Mouse (Mus musculus): ENCODE data around the gene Tmem232.
"Not testable (repeated sequence)": the region's sequence is repeated elsewhere in the genome, so short reads cannot be mapped to it uniquely, and the experiment has no call there.

Gene Tmem232

GRCm38 (mm10) chr17:65532381-65532780 lies 8.2 kb downstream of the Tmem232 start:
- DNase-seq (ENCODE audit: low read depth, low spot score) = not testable (repeated sequence)

- no peak for DNase-seq (ENCODE audit: low read depth, low spot score)
Measured at GRCm38 (mm10) chr17:65527529-65527928, 13.1 kb downstream of the Tmem232 start.

GRCm38 (mm10) chr17:65513517-65513916 lies 27.1 kb downstream of the Tmem232 start:
- DNase-seq (ENCODE audit: low read depth, low spot score) = no peak

- DNase-seq (ENCODE audit: low read depth, low spot score) = no peak
Measured at GRCm38 (mm10) chr17:65484654-65485053, 55.9 kb downstream of the Tmem232 start.

- DNase-seq (ENCODE audit: low read depth, low spot score) = no peak
Measured at GRCm38 (mm10) chr17:65476747-65477146, 63.8 kb downstream of the Tmem232 start.

- DNase-seq (ENCODE audit: low read depth, low spot score) = no peak
Measured at GRCm38 (mm10) chr17:65450818-65451217, 89.8 kb downstream of the Tmem232 start.

GRCm38 (mm10) chr17:65437906-65438305 lies 102.7 kb downstream of the Tmem232 start:
- DNase-seq (ENCODE audit: low read depth, low spot score) = not testable (repeated sequence)

- DNase-seq (ENCODE audit: low read depth, low spot score) = no peak
Measured at GRCm38 (mm10) chr17:65419124-65419523, 121.5 kb downstream of the Tmem232 start.

GRCm38 (mm10) chr17:65405309-65405708 lies 135.3 kb downstream of the Tmem232 start:
- DNase-seq (ENCODE audit: low read depth, low spot score) = no peak

GRCm38 (mm10) chr17:65400914-65401313 lies 139.7 kb downstream of the Tmem232 start:
- DNase-seq (ENCODE audit: low read depth, low spot score) = no peak

- no peak for DNase-seq (ENCODE audit: low read depth, low spot score)
Measured at GRCm38 (mm10) chr17:65384411-65384962, 156.1 kb downstream of the Tmem232 start.

GRCm38 (mm10) chr17:65370034-65370780 lies 170.4 kb downstream of the Tmem232 start:
- DNase-seq (ENCODE audit: low read depth, low spot score) = no peak

GRCm38 (mm10) chr17:65365535-65366254 lies 174.9 kb downstream of the Tmem232 start:
- no peak for DNase-seq (ENCODE audit: low read depth, low spot score)

- no peak for DNase-seq (ENCODE audit: low read depth, low spot score)
Measured at GRCm38 (mm10) chr17:65351836-65352235, 188.7 kb downstream of the Tmem232 start.

- no peak for DNase-seq (ENCODE audit: low read depth, low spot score)
Measured at GRCm38 (mm10) chr17:65340016-65340415, 200.6 kb downstream of the Tmem232 start.

- DNase-seq (ENCODE audit: low read depth, low spot score) = no peak
Measured at GRCm38 (mm10) chr17:65330759-65331158, 209.8 kb downstream of the Tmem232 start.

GRCm38 (mm10) chr17:65325249-65325648 lies 215.3 kb downstream of the Tmem232 start:
- DNase-seq (ENCODE audit: low read depth, low spot score) = no peak

GRCm38 (mm10) chr17:65320623-65321022 lies 220.0 kb downstream of the Tmem232 start:
- DNase-seq (ENCODE audit: low read depth, low spot score) = no peak

GRCm38 (mm10) chr17:65299946-65300345 lies 240.6 kb downstream of the Tmem232 start:
- DNase-seq (ENCODE audit: low read depth, low spot score) = no peak

GRCm38 (mm10) chr17:65297831-65298230 lies 242.8 kb downstream of the Tmem232 start:
- no peak for DNase-seq (ENCODE audit: low read depth, low spot score)

- no peak for DNase-seq (ENCODE audit: low read depth, low spot score)
Measured at GRCm38 (mm10) chr17:65252160-65252559, 288.4 kb downstream of the Tmem232 start.

GRCm38 (mm10) chr17:65250261-65250660 lies 290.3 kb downstream of the Tmem232 start:
- DNase-seq (ENCODE audit: low read depth, low spot score) = no peak

- DNase-seq (ENCODE audit: low read depth, low spot score) = no peak
Measured at GRCm38 (mm10) chr17:65243716-65244115, 296.9 kb downstream of the Tmem232 start.

Measured in CD4-positive helper T cell, adult 2 months (primary cell).